Mouse (Mus musculus): ENCODE measurements around the gene Ap3b1.

Gene Ap3b1

DNA sequence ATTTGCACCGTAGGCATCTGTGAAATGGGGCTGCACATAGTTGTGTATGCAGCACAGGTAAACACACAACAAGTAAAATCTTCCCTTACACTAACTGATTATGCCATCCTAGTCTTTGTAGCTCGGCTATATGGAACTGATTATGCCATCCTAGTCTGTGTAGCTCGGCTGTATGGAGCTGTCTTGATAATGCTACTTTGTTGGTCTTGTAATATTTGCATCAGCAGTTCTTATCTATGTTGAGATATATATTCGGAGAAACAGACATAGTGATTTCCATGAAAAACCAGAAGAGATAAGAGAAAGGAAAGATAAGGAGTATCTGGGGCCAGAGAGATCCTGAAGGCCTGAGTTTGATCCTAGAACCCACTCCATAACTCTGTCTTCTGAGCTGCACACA is 178.6 kb downstream of the Ap3b1 start:
- DNase-seq (ENCODE audit: low read depth, low spot score): no peak

GRCm38 (mm10) chr13:94539851-94540646 is 181.3 kb downstream of the Ap3b1 start:
- no peak for DNase-seq (ENCODE audit: low read depth, low spot score)

GRCm38 (mm10) chr13:94542061-94542460 is 183.3 kb downstream of the Ap3b1 start:
- no peak for DNase-seq (ENCODE audit: low read depth, low spot score)

- no peak for DNase-seq (ENCODE audit: low read depth, low spot score)
Observed at GRCm38 (mm10) chr13:94544211-94544610, 185.5 kb downstream of the Ap3b1 start.

DNA sequence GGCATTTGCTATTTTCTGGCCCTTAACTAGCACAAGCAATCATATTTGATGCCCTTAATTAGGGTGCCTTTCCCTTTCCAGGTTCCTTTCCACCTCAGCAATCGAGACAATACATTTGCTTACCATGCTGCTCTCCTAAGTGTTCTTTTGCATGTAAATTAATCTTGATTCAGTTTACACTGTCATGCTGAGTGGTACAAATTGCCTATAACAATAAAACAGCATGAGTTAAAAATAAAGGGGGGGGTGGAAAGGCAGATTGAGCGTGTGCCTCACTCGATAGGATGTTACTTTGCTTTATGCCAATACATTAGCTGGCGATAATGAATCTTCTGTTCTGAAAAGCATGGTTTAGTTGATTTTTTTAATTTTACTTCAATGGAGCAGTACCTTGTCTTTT is 187.0 kb downstream of the Ap3b1 start:
- DNase-seq (ENCODE audit: low read depth, low spot score): peak; percentile 55

- no peak for DNase-seq (ENCODE audit: low read depth, low spot score)
Observed at GRCm38 (mm10) chr13:94546246-94546645, 187.5 kb downstream of the Ap3b1 start.

DNA sequence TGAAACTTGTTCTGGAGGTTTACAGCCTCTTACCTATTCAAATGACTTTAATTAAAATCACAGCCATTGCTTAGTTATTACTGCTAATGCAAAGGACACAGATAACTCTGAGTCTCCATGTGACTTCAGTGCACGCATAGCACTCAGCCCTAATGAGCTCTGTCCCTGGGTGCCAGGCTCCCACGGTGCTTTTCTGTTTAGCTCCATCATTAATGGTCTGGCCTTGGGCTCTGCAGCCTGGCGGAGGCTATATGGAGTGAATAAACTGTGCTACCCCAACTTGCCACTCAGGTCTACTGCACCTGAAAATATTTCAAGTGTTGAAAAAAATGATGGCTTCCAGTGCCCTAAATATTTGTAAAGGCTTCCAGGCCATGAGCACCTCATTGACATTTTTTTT is 190.8 kb downstream of the Ap3b1 start:
- DNase-seq (ENCODE audit: low read depth, low spot score): no peak

DNA sequence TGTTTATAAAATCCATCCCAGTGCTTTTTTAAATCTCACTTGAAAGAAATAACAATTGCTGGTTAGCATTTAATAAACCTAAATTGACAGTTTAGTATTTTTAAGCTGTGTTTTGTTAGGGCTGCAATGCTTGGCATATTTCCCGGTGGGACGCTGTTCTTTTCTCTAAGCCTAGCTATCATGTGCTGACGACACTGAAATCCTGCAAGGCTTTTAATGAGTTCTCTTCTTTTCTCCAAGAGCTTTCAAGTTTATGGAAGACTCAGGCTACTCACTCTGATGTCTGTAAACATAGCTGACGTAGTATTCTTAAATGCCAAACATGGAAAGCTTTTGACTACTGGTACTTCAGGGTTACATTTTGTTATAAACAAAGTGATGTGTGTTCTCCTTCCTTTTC is 191.3 kb downstream of the Ap3b1 start:
- no peak for DNase-seq (ENCODE audit: low read depth, low spot score)

GRCm38 (mm10) chr13:94560011-94560410 is 201.3 kb downstream of the Ap3b1 start:
- peak; percentile 70 for DNase-seq (ENCODE audit: low read depth, low spot score)

DNA sequence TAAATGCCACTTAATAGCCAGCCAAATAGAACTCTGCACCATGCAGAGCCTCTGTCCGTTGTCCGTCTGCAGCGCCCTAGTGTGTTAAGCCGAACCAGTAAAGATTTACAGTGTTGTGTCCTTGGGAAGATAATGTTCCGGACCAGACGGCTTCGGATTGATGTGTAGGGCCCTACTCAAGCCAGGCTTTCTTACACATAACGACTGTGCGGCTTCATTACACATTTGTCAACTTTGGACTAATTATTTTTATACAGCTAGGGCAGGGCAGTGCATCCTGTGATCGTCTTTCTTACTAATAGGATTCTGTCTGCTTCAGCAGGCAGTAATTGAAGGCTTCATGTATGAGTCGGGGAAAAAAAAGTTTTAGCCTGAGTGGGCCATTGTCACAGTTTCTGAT is 202.1 kb downstream of the Ap3b1 start:
- DNase-seq (ENCODE audit: low read depth, low spot score): no peak

GRCm38 (mm10) chr13:94562652-94563339 is 204.0 kb downstream of the Ap3b1 start:
- DNase-seq (ENCODE audit: low read depth, low spot score): no peak

DNA sequence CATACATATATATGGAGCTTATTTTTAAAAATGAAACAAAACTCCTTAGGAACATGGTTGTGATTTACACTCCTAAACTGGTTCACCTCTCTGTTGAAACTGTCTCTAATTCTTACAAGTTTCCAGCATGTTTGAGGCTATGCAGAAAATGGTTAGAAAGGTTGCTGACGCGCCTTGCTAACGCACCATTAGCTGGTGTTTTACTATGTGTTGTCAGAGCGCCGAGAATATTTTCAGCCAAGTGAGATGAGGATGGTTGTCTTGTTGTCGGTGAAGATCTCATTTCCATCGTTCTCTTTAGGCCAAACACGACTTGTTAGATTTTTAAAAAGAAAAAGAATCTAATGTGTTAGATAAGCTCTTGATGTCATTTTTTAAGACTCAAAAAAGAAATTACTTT is 205.1 kb downstream of the Ap3b1 start:
- no peak for DNase-seq (ENCODE audit: low read depth, low spot score)

- no peak for DNase-seq (ENCODE audit: low read depth, low spot score)
Observed at GRCm38 (mm10) chr13:94564351-94564994, 205.7 kb downstream of the Ap3b1 start.

GRCm38 (mm10) chr13:94565176-94565575 is 206.4 kb downstream of the Ap3b1 start:
- no peak for DNase-seq (ENCODE audit: low read depth, low spot score)

DNA sequence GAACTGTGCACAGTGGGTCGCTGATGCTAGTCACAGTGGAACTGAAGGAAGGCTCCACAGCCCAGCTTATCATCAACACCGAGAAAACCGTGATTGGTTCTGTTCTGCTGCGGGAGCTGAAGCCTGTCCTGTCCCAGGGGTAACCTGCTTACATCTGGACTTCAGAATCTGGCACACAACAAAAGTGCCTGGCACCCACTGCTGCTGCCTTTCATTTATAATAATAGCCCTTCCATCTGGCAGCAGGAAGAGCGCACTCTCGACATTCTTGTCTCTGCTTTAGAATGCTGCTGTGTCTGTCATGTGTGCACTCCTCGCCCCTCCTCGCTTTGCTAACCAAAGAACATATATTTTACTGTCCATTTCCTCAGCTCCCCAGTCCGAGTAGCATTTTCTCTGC is 206.9 kb downstream of the Ap3b1 start:
- no peak for DNase-seq (ENCODE audit: low read depth, low spot score)

GRCm38 (mm10) chr13:94567739-94568138 is 209.0 kb downstream of the Ap3b1 start:
- DNase-seq (ENCODE audit: low read depth, low spot score): no peak

DNA sequence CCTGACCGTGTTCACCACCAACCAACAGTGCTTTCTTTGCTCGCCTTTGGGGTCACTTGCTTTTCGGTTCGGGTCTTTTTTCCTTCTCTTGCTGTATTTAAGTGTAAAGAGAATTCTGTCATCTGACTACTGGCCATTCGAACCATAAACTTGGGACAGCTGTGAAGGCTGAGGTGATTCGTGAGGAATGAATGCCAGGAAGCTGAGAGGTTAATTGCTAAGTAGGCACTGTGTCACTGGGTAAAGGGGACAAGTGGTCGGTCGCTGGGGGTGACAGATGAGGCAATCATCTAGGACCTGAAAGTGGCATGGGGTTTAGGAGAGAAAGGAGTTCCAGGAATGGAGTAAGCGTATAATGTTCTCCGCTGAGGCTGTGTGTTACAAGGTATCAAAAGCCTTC is 212.2 kb downstream of the Ap3b1 start:
- DNase-seq (ENCODE audit: low read depth, low spot score): no peak

DNA sequence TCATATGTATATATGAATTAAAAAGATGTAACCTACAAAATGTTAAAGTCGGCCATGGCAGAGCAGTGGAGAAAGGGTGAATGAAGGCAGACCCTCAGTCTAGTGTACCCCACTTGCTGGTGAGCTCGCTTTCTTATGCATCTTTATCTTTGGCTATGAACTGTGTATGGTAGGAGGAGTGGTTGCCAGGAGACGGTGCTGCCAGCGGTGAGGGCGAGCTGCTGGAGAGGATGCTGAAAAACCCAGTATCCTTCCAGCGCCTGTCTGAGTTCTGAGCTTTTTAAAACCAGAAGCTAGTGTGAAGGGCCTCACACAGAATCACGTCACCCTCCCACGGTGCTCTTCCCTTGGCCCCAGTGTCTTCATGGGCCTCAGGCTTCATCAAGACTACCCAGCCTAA is 214.6 kb downstream of the Ap3b1 start:
- DNase-seq (ENCODE audit: low read depth, low spot score): no peak

DNA sequence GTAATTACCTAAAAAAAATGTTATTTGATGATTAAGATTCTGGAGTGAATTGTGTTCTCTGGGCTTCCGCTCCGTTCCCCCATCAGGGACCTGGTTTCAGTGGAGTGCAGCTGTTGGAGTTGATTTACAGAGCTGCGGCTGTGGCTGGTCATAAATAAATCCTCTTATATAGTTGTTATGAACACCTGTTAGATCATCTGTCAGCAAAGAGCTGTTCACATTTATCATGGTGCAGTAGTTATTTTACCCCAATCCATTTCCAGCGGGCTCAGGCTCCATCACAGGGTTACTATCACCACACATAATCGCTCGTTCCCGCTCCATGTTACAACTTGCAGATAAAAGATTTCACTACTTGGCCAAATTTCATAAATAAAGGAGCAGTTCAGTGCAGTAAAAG is 215.1 kb downstream of the Ap3b1 start:
- no peak for DNase-seq (ENCODE audit: low read depth, low spot score)

DNA sequence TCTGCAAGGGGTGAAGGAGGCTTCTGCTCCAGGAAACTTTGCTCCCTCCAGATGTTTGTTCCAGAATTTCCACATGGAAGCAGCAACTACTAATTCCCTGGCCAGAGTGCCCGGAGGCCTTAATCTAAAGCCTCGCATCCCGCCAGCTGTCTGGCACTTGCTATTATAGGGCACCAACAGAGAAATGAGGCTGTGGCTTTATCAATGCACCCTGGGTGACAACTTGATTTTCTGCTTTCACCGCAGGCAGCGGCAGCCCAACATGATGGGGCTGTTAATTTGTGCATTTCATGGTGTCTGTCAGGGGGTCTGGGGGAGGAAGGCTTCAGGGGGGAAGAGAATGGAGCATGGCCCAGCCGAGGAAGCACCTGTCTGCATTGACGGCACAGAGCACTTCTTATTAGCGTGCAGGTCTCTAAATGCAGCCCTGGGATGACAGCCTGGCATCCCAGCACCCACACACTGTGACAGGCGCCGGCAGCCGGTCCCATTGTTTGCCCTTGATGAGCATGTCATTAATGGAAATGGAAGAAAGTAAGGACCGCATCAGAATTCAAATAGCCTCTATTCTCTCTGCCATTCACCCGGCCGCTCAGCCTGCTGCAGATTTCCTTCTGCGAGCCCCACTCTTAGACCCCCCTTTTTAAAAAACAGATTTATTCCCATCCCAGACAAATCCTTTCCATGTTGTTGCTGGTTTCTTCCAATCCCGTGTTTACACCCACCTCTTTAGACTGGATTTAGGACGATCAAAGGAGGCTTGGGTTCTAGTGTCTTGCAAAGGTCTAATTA is 217.0 kb downstream of the Ap3b1 start:
- DNase-seq (ENCODE audit: low read depth, low spot score): peak; percentile 66

GRCm38 (mm10) chr13:94576399-94577176 is 217.8 kb downstream of the Ap3b1 start:
- DNase-seq (ENCODE audit: low read depth, low spot score): no peak
